Mouse (Mus musculus): Measurements from ENCODE around the gene Dcaf6. TPM values are rescaled to one million over a fixed set of nuclear protein-coding genes. Genes with fewer than 3 reads are reported as not detected.

The Dcaf6 gene
- total and polyA plus RNA-seq, 3 experiments, result 8.2 to 17.1 TPM; not detected in 1

- H3K9me3 ChIP-seq (replicated peaks; ENCODE audit: insufficient read depth, low read length), result no peaks in the 10 kb centered on the region
- H3K79me2 ChIP-seq (ENCODE audit: control insufficient read depth, insufficient read depth, low read length, poor library complexity), result no peaks in the 10 kb centered on the region
- H3K27ac ChIP-seq (ENCODE audit: control insufficient read depth, low read depth, low read length), result no peak overlapping the region
- no peaks in the 10 kb centered on the region for H3K4me1 ChIP-seq (ENCODE audit: control insufficient read depth in 1 of 2, insufficient read depth in 2 of 2, low read length in 2 of 2)
- DNase-seq (ENCODE audit: low read depth, low spot score), result no peak
- H3K36me3 ChIP-seq (ENCODE audit: control insufficient read depth in 1 of 2, insufficient read depth in 2 of 2, low read length in 2 of 2), result no peaks in the 10 kb centered on the region
- H3K27me3 ChIP-seq (ENCODE audit: control insufficient read depth in 1 of 2, insufficient read depth in 2 of 2, low read length in 2 of 2), result no peaks in the 10 kb centered on the region
- no peak overlapping the region for H3K4me3 ChIP-seq (ENCODE audit: control insufficient read depth in 1 of 2, insufficient read depth in 1 of 2, low read depth in 2 of 2, low read length in 2 of 2)
- TF ChIP-seq TAL1 (IDR thresholded peaks at IDR 0.05; ENCODE audit: low read length), result no peak
- no peak for TF ChIP-seq EP300 (IDR thresholded peaks at IDR 0.05; ENCODE audit: low read depth in 1 of 2, low read length in 2 of 2)
- no peak for TF ChIP-seq SMC3 (IDR thresholded peaks at IDR 0.05; ENCODE audit: low read depth, low read length)
- no peak for TF ChIP-seq CTCF (IDR thresholded peaks at IDR 0.05 in 2 of 3, conservative IDR thresholded peaks at IDR 0.05 in 1 of 3; ENCODE audit: control insufficient read depth in 1 of 3, insufficient read depth in 1 of 3, low read depth in 2 of 3, low read length in 3 of 3, poor library complexity in 1 of 3, severe bottlenecking in 1 of 3)
- no peak for TF ChIP-seq MAX (IDR thresholded peaks at IDR 0.05; ENCODE audit: low read length)
- TF ChIP-seq ETS1 (IDR thresholded peaks at IDR 0.05; ENCODE audit: low read depth, low read length), result no peak
- TF ChIP-seq USF1 (IDR thresholded peaks at IDR 0.05; ENCODE audit: low read depth, low read length), result no peak
- TF ChIP-seq JUND (IDR thresholded peaks at IDR 0.05; ENCODE audit: low read depth, low read length), result no peak
- no peak for TF ChIP-seq NRF1 (IDR thresholded peaks at IDR 0.05; ENCODE audit: insufficient read depth, low read depth, low read length, poor library complexity, severe bottlenecking)
- TF ChIP-seq ZNF384 (IDR thresholded peaks at IDR 0.05; ENCODE audit: low read depth, low read length), result no peak
- no peak for TF ChIP-seq POLR2AphosphoS5 (IDR thresholded peaks at IDR 0.05; ENCODE audit: borderline replicate concordance, low read depth, low read length)
- H3K9ac ChIP-seq (ENCODE audit: control insufficient read depth, low read depth, low read length, poor library complexity, severe bottlenecking), result no peak overlapping the region
These were observed 28.9 kb upstream of the Dcaf6 start for GRCm38 (mm10) chr1:165489197-165489596.

DNA sequence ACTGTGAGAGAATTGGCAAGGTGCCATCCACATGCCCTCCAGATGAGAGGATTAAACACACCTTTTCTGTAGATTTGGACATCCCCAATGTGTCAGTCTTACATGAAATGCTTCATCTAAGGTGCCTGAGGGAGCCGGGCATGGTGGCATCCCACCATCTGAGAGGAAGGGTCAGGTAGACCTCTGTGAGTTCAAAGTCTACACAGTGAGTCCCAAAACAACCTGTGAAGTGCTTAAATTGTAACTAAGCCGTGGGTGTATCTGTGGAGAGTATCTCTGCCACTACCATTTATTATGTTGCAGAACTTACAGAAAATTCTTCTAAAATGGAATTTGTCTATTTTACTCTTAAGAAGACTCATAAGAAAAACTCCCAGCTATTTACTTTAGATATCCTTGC is 25.8 kb upstream of the Dcaf6 start:
- no peaks in the 10 kb centered on the region for H3K79me2 ChIP-seq (ENCODE audit: control insufficient read depth, insufficient read depth, low read length, poor library complexity)
- H3K27ac ChIP-seq (ENCODE audit: control insufficient read depth, low read depth, low read length), result no peak overlapping the region
- H3K36me3 ChIP-seq (ENCODE audit: control insufficient read depth in 1 of 2, insufficient read depth in 2 of 2, low read length in 2 of 2), result no peaks in the 10 kb centered on the region; a peak in 1 of 4 replicates
- no peak for TF ChIP-seq CHD1 (IDR thresholded peaks at IDR 0.05; ENCODE audit: low read depth, low read length)
- no peak for TF ChIP-seq HCFC1 (IDR thresholded peaks at IDR 0.05; ENCODE audit: low read depth, low read length)
- TF ChIP-seq SMC3 (IDR thresholded peaks at IDR 0.05; ENCODE audit: low read depth, low read length), result no peak
- no peak for TF ChIP-seq UBTF (IDR thresholded peaks at IDR 0.05; ENCODE audit: borderline replicate concordance, insufficient read depth, low read depth, low read length)
- TF ChIP-seq MAFK (IDR thresholded peaks at IDR 0.05; ENCODE audit: borderline replicate concordance, low read depth, low read length), result no peak
- TF ChIP-seq KAT2A (conservative IDR thresholded peaks at IDR 0.05; ENCODE audit: low read depth, low read length), result no peak
- TF ChIP-seq E2F4 (IDR thresholded peaks at IDR 0.05; ENCODE audit: borderline replicate concordance, low read depth, low read length), result no peak
- no peak for TF ChIP-seq NELFE (IDR thresholded peaks at IDR 0.05; ENCODE audit: low read depth, low read length)
- no peak for TF ChIP-seq MYB (IDR thresholded peaks at IDR 0.05; ENCODE audit: low read depth, low read length)
- no peak for TF ChIP-seq NRF1 (IDR thresholded peaks at IDR 0.05; ENCODE audit: insufficient read depth, low read depth, low read length, poor library complexity, severe bottlenecking)
- TF ChIP-seq CTCF (IDR thresholded peaks at IDR 0.05 in 2 of 3, conservative IDR thresholded peaks at IDR 0.05 in 1 of 3; ENCODE audit: control insufficient read depth in 1 of 3, insufficient read depth in 1 of 3, low read depth in 2 of 3, low read length in 3 of 3, poor library complexity in 1 of 3, severe bottlenecking in 1 of 3), result no peak
- no peak for TF ChIP-seq MAX (IDR thresholded peaks at IDR 0.05; ENCODE audit: low read length)
- no peak overlapping the region for H3K9ac ChIP-seq (ENCODE audit: control insufficient read depth, low read depth, low read length, poor library complexity, severe bottlenecking)
- no peaks in the 10 kb centered on the region for H3K9me3 ChIP-seq (replicated peaks; ENCODE audit: insufficient read depth, low read length)
- no peaks in the 10 kb centered on the region for H3K4me1 ChIP-seq (ENCODE audit: control insufficient read depth in 1 of 2, insufficient read depth in 2 of 2, low read length in 2 of 2)
- no peak overlapping the region for H3K4me3 ChIP-seq (ENCODE audit: control insufficient read depth in 1 of 2, insufficient read depth in 1 of 2, low read depth in 2 of 2, low read length in 2 of 2)
- no peaks in the 10 kb centered on the region for H3K27me3 ChIP-seq (ENCODE audit: control insufficient read depth in 1 of 2, insufficient read depth in 2 of 2, low read length in 2 of 2)
- DNase-seq (ENCODE audit: low read depth, low spot score), result no peak
